Mouse (Mus musculus) adrenal gland, adult (tissue): ENCODE data around the gene Pex26.
A peak's percentile ranks its signal among the peaks of the same experiment; 100 is the strongest.

Experiments used
- DNase-seq, 2 experiments: peaks; one replicate each; pipeline ENCODE4 v3.0.0; 2022 to 2023; ENCODE audit warnings: low spot score in 1 of 2; ENCODE audit not compliant: inconsistent age in 2 of 2

The Pex26 gene

GRCm38 (mm10) chr6:121202026-121202425 is 18.6 kb downstream of the Pex26 start:
- DNase-seq = no peak

GRCm38 (mm10) chr6:121206481-121206880 is 23.0 kb downstream of the Pex26 start:
- DNase-seq = no peak

DNA sequence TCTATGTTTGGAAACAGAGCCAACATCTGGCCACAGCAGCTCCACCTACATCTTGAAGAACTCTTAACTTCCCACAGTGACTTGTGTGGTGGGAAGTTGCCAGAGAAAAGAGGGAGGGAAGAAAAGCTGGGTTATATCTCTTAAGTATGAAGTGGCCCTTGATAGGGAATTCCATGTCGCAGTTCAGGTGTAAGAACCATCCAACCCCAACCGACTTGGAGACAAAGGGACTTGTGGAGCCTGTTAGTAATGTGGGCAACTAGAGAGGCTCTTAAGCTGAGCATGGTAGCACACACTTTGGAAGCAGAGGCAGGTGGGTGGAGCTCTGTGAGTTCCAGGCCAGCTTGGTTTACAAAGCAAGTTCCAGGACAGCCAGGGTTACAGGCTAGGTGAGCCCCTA is 26.1 kb downstream of the Pex26 start:
- no peak for DNase-seq

- peak; percentile 69 to 87 for DNase-seq
Measured at GRCm38 (mm10) chr6:121210149-121210925, 26.9 kb downstream of the Pex26 start, which contains the start of gene Tuba8. Tuba8 (plus strand) TSS chr6:121210696.

GRCm38 (mm10) chr6:121210926-121211289 is 27.4 kb downstream of the Pex26 start:
- no peak for DNase-seq

- DNase-seq = peak in 1 of 2 experiments; percentile 60
Measured at GRCm38 (mm10) chr6:121211743-121212142, 28.3 kb downstream of the Pex26 start.

- DNase-seq = no peak
Measured at GRCm38 (mm10) chr6:121212988-121213387, 29.5 kb downstream of the Pex26 start.

DNA sequence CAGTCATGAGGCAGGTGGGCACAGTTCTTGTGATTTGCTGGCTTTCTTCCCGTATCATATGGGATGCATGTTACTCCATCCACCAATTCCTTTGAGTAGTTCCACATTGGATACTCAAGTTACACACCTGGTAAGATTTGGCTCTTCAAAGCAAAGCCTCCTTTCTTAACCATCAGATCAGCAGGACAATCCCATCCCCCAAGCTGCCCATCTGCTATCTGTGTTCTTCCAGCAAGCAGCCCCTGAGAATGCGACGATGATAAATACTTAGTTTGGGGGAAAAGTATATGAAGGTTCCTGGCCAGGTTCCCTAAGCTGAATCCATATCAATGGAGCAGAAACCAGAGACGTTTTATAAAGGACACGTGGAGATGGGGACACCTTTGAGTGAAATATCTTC is 30.8 kb downstream of the Pex26 start:
- no peak for DNase-seq

GRCm38 (mm10) chr6:121214667-121215330 is 31.3 kb downstream of the Pex26 start:
- DNase-seq = no peak

GRCm38 (mm10) chr6:121215336-121215735 is 31.9 kb downstream of the Pex26 start:
- no peak for DNase-seq

DNA sequence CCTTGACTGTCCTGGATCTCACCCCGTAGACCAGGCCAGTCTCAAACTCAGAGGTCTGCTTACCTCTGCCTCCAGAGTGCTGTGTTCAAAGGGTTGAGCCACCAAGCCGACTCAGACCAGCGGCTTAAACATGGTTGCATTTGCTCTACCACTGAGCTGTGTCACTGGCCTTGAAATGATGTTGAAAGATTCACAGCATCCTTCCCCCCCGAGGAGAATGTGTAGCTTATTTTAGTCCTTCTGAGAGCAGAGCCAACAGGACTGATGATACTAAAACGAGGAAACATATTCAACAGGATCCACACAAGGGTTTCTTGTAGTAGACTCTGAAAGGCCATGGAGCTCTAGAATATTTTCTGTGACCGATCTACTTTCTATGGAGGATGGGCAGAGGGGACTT is 32.4 kb downstream of the Pex26 start:
- DNase-seq = no peak

GRCm38 (mm10) chr6:121216589-121217255 is 33.3 kb downstream of the Pex26 start:
- no peak for DNase-seq

- DNase-seq = no peak
Measured at GRCm38 (mm10) chr6:121218002-121218401, 34.5 kb downstream of the Pex26 start.

- DNase-seq = peak in 1 of 2 experiments; percentile 36
Measured at GRCm38 (mm10) chr6:121219406-121219805, 35.9 kb downstream of the Pex26 start.

- no peak for DNase-seq
Measured at GRCm38 (mm10) chr6:121220181-121220580, 36.7 kb downstream of the Pex26 start.

- peak in 1 of 2 experiments; percentile 58 for DNase-seq
Measured at GRCm38 (mm10) chr6:121221876-121222597, 38.6 kb downstream of the Pex26 start.

DNA sequence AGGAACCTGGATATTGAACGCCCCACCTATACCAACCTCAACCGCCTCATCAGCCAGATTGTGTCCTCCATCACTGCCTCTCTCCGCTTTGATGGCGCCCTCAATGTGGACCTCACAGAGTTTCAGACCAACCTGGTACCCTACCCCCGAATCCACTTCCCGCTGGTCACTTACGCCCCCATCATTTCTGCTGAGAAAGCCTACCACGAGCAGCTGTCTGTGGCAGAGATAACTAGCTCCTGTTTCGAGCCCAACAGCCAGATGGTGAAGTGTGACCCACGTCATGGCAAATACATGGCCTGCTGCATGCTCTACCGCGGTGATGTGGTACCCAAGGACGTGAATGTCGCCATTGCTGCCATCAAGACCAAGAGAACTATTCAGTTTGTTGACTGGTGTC is 39.5 kb downstream of the Pex26 start:
- no peak for DNase-seq

- no peak for DNase-seq
Measured at GRCm38 (mm10) chr6:121224067-121224466, 40.6 kb downstream of the Pex26 start.

DNA sequence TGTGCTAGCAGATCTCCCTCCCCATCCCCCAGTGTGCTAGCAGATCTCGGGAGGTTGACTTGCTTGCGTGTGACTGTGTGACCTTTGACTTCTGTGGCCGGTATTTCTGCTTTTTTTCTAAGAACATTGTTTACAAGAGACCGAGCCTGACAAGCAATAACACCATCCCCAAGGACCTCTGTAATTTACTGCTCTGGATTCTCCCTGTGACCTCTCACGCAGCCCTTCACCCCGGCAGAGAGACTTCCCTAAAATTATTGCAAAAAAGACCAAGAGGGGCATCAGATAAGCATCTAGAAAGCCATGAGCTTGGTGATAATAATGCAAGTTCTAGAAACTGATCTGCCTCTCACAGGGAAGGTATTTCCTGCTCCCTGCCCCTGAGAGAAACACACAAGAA is 41.5 kb downstream of the Pex26 start:
- DNase-seq = no peak

- no peak for DNase-seq
Measured at GRCm38 (mm10) chr6:121226043-121226442, 42.6 kb downstream of the Pex26 start.

- no peak for DNase-seq
Measured at GRCm38 (mm10) chr6:121226744-121227143, 43.3 kb downstream of the Pex26 start.
